Mouse (Mus musculus) left cerebral cortex, postnatal 14 days (tissue): ENCODE measurements around the gene Foxd2. TPM values are rescaled to one million over a fixed set of nuclear protein-coding genes. Genes with fewer than 3 reads are reported as not detected.
A peak's percentile ranks its signal among the peaks of the same experiment; 100 is the strongest.

ENCODE experiments used
- DNase-seq, 2 experiments: peaks; one replicate each; pipeline ENCODE4 v3.0.0; 2021 to 2022; ENCODE audit warnings: low spot score in 2 of 2, mixed read lengths in 1 of 2
- intact Hi-C: fragments of 180-260 bp; cut with DNase I; formaldehyde crosslinking; loops from one replicate; pipeline ENCODE4 v1.15.1; 2025
- total RNA-seq, 2 experiments: library from RNA; stranded (reverse); gene quantifications; 2 replicates each; pipeline ENCODE4 v1.2.3; 2021

The Foxd2 gene
- total RNA-seq, 2 experiments from 2014 or later = 0.30 to 0.48 TPM

DNA sequence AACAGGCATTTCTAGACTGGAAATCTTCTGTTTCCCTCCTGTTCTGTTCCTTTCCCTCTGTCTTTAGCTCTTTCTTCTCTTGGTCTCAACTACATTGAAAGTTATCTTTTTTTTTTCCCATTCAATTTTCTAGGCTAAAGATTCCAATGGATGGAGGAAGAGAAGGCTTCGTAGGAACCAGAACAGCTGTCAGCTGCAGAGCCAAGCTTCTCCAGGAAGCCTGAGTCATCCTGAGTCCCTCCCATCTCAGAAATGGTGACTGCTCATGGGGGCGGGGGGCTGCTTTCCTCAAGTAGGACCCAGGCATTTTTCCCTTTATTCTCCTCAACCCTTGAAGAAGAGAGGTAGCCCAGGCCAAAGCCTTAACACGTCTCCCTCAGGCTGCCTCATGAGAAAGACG, 7.4 kb upstream of the Foxd2 start:
- intact Hi-C loops = loop anchor here (10.0 kb wide), 1 partner anchor 1019 kb away; the partner anchor contains the start of gene Dmbx1

DNA sequence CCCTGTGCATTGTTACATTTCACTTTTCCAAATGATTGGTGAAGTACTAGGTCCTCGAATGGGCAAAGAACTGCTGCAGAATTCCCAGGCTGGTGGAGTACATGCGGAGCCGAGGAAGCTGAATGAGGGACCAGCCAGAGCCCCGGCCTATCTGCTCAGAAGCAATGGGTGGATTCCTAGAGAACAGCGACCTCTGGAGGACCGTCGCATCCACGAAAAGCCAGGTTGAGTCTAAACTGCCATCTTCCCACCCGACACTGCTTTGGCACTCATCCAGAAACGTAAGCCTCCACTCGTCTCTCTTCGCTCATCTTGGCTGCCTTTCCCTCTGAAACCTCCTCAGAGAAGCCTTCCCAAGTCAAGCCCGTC, 4.9 kb upstream of the Foxd2 start:
- intact Hi-C loops = loop anchor here (5.0 to 10.0 kb wide), 3 partner anchors 246 to 1021 kb away; partner anchors contain the start of gene Dmbx1

More for the DNA sequence above, 7.4 kb upstream of the Foxd2 start:
- DNase-seq = no peak

DNA sequence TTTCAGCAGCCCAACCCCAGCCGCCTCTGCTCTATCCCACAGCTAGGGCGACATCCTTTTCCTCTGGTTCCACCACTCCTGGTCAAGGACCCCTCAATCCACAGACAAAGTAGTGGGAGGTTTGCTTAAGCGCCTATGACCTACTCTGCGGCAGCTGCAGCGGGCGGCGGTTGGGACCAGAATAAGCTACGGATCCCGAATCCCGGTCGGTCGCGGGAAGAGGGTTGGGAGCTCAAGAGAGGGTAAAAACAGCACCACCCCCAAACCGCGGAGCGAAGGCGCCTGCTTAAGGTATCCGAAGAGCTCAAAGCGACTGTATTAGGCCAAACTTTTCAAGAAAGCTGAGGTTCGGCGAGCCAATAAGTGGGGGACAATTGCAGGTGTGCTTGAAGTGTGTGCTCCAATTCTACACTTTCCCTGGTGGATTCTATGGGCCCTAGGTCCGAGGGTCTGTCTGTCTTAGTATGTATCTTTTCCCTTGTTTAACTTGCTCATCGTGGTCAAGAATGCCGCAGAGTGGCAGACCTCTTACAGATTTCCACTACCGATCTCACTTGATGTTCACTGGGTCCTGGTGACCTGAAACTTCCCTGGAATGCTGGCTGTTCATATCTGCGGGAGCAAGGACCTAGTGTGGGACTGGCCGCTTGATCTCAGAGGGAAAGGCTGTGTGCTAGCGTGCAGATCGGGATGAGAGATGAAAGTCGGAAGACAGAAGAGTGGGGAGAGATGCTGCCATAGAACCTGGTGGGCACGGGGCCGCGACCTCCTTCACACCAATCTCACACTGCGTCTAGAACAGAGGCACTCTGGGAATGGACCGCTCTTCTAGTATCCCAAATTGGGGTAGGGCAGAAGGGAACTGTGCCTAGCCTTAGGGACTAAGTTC, 4.3 kb upstream of the Foxd2 start:
- DNase-seq = no peak
- intact Hi-C loops = loop anchor here (5.0 to 10.0 kb wide), 3 partner anchors 246 to 1022 kb away; partner anchors contain the start of gene Dmbx1

More for the DNA sequence above, 4.9 kb upstream of the Foxd2 start:
- DNase-seq = peak; percentile 52 to 58

GRCm38 (mm10) chr4:114909602-114910484, 1.2 kb upstream of the Foxd2 start:
- no peak for DNase-seq
- intact Hi-C loops = loop anchor here (5.0 to 10.0 kb wide), 3 partner anchors 243 to 1025 kb away; partner anchors contain the start of gene Dmbx1

- no peak for DNase-seq
- intact Hi-C loops = no loop called here
Observed at GRCm38 (mm10) chr4:114907951-114908828, 483 bp downstream of the Foxd2 start.

DNA sequence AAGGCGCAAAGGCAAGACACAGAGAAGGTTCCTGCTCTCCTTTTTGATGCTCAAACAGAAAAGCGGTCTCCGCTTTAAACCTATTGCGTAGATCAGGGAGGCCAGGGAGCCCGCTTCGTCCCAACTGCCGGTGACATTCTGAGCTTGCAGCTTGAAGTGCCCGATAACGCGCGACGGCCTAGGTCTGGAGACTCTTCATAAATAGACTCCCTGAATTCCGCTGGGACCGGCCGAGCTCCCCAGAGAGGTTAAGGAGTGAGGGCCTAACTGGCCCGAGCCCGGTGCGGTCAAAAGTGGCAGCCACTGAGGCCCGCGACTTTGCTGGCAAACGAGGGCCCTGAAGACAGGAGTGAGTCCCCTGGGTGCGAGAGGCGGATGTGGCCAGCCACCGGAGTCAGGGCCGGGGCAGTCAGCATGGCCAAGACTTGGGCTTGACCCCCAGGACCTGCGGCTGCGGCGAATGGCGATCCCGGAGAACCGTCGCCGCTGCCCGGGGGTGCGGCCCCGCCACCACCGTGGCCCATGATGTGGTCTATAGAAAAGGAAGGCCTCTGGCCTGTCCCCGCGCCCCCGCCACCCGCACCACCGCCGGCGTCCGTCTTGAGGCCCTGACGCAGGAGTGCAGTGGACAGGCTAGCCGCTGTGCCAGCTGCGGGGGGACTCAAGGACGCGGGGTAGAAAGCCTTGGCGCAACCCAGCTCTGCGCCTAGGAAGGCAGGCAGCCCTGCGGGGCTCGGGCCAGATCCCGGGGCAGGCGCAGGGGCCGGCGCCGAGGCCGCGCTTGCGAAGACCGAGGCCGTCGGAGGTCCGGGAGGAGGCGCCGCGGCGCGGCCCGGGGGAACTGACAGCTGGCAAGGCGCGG, 1.4 kb downstream of the Foxd2 start:
- intact Hi-C loops = no loop called here
- DNase-seq = no peak

GRCm38 (mm10) chr4:114905969-114906680, 2.5 kb downstream of the Foxd2 start:
- DNase-seq = no peak
- intact Hi-C loops = no loop called here

- intact Hi-C loops = no loop called here
- no peak for DNase-seq
Observed at GRCm38 (mm10) chr4:114905501-114905900, 3.2 kb downstream of the Foxd2 start.

GRCm38 (mm10) chr4:114903422-114903782, 5.3 kb downstream of the Foxd2 start:
- intact Hi-C loops = loop anchor here (5.0 kb wide), 1 partner anchor 154 kb away; the partner anchor contains the start of gene Tal1

GRCm38 (mm10) chr4:114902641-114903421, 5.8 kb downstream of the Foxd2 start:
- DNase-seq = no peak
- intact Hi-C loops = loop anchor here (5.0 kb wide), 1 partner anchor 154 kb away; the partner anchor contains the start of gene Tal1

More at GRCm38 (mm10) chr4:114903422-114903782, 5.3 kb downstream of the Foxd2 start:
- DNase-seq = no peak

GRCm38 (mm10) chr4:114901643-114902351, 6.9 kb downstream of the Foxd2 start:
- no peak for DNase-seq

GRCm38 (mm10) chr4:114900866-114901642, 7.6 kb downstream of the Foxd2 start:
- intact Hi-C loops = loop anchor here (5.0 kb wide), 1 partner anchor 156 kb away; the partner anchor contains the start of gene Tal1
- DNase-seq = no peak

More at GRCm38 (mm10) chr4:114901643-114902351, 6.9 kb downstream of the Foxd2 start:
- intact Hi-C loops = loop anchor here (5.0 kb wide), 1 partner anchor 156 kb away; the partner anchor contains the start of gene Tal1

GRCm38 (mm10) chr4:114899885-114900284, 8.8 kb downstream of the Foxd2 start:
- no peak for DNase-seq
- intact Hi-C loops = loop anchor here (5.0 kb wide), 1 partner anchor 157 kb away; the partner anchor contains the start of gene Tal1

DNA sequence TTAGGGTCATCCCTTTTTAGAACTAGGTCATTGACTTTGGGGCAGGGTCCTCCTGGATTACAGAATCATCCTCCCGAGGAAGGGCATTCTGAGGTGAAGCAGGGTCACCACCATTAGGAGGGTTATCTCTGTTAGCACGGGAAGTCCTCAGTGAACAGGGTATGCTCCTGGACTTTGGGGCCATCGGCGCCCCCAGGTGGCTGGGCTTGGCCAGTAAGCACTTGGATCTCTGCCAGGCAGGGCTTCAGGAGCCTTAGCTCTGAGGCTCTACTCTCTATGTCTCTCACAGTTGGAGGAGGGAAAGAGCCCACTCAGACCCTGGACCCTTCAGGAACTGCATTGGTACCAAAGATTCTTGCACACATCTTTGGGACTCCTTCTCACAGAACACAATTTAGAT, 10.8 kb downstream of the Foxd2 start:
- peak in 1 of 2 experiments; percentile 20 for DNase-seq
- intact Hi-C loops = no loop called here

DNA sequence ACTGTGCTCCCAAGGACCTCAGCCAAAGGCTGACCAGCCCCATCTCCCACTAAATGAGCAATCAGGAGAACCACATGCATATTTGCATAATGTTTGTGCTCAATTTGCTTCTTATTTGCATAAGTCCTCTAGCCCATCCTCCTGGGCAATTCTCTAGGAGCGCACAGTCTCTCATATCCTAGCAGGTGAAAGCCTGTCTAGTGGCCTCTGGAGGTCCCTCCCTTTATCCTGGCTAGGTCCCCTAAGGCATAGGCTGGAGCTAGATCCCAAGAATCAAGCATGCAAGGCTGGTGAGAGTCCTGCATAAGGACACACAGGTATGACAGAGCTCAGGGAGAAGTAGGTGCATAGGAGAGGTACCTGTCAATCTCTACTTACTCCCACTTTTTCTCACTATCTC, 26.4 kb downstream of the Foxd2 start:
- intact Hi-C loops = no loop called here
- no peak for DNase-seq
